Mouse (Mus musculus) kidney, embryonic 14.5 days (tissue): ENCODE data around the gene Car6. TPM values are rescaled to one million over a fixed set of nuclear protein-coding genes. Genes with fewer than 3 reads are reported as not detected.

ENCODE experiments used
- ATAC-seq: fragments of 200-750 bp; cut with Nextera tagmentation; 2 replicates; pipeline ENCODE4 v1.8.0; 2017; ENCODE audit warnings: moderate number of reproducible peaks, mild to moderate bottlenecking, moderate TSS enrichment, moderate library complexity; ENCODE audit not compliant: low FRiP score, low TSS enrichment
- H3K27ac ChIP-seq: fragments of 300-500 bp; sonication (generic); 2 replicates; pipeline ENCODE4 v1.5.1; 2014; ENCODE audit warnings: low read depth, mild to moderate bottlenecking, low read length, moderate library complexity, mixed read lengths
- H3K27me3 ChIP-seq: fragments of 300-500 bp; sonication (generic); 2 replicates; pipeline ENCODE4 v1.6.1; 2014; ENCODE audit warnings: mild to moderate bottlenecking, low read length; ENCODE audit not compliant: control insufficient read depth, insufficient read depth
- H3K36me3 ChIP-seq: fragments of 300-500 bp; sonication (generic); 2 replicates; pipeline ENCODE4 v1.6.1; 2014; ENCODE audit warnings: low read length, mixed read lengths; ENCODE audit not compliant: control insufficient read depth, insufficient read depth
- H3K4me1 ChIP-seq: fragments of 300-500 bp; sonication (generic); 2 replicates; pipeline ENCODE4 v1.6.1; 2014; ENCODE audit warnings: low read length, mixed read lengths; ENCODE audit not compliant: control insufficient read depth, insufficient read depth
- H3K4me2 ChIP-seq: fragments of 300-500 bp; sonication (generic); replicated peaks from 2 replicates; pipeline ENCODE4 v1.6.1; 2014; ENCODE audit warnings: low read depth, mild to moderate bottlenecking, low read length
- H3K4me3 ChIP-seq: fragments of 300-500 bp; sonication (generic); 2 replicates; pipeline ENCODE4 v1.5.1; 2014; ENCODE audit warnings: mild to moderate bottlenecking, low read length
- H3K9ac ChIP-seq: fragments of 300-500 bp; sonication (generic); 2 replicates; pipeline ENCODE4 v1.6.1; 2014; ENCODE audit warnings: low read depth, mild to moderate bottlenecking, low read length, moderate library complexity
- H3K9me3 ChIP-seq: fragments of 300-500 bp; sonication (generic); 2 replicates; pipeline ENCODE4 v1.6.1; 2016; ENCODE audit warnings: low read length; ENCODE audit not compliant: control insufficient read depth
- WGBS: fragments of 180-500 bp; shearing (Covaris S2); extraction: QIAGEN DNeasy Blood & Tissue Kit; methylation state at CpG from one replicate; pipeline ENCODE4 v1.1.7; 2014; 5-methylcytosine and 5-hydroxymethylcytosine counted together
- polyA plus RNA-seq: library from polyadenylated mRNA; unstranded; fragments of >200 nt; fragmentation: Nextera tagmentation; extraction: Ambion mirVana; gene quantifications from 2 replicates; pipeline ENCODE4 v1.2.1, GENCODE M21; 2014

Gene Car6
- polyA plus RNA-seq, 1 experiment from 2014 or later, result not detected

DNA sequence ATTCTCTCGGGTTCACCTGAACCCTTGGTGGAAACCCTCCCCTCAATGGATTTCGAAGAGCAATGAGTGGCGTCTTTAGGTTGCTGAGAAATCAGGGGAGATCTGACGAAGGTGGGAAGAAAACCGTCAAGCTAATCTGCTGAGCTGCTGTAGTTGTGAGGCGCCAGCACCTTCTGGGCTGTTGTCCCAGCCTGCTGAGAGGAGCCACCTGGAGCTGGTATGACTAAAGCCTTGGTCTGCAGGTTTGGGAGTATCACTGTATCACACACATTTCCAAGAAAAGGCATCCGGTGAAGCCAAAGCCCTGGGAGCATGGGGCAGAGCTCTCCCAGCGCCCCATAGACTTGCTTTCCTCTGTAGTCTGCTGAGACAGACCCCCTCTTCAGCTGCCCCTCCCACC lies 30.7 kb upstream of the Car6 start:
- peaks cover 29% of the 10 kb centered on the region for H3K4me1 ChIP-seq
- 44% methylated on average over 8 of the region's 8 CpGs for WGBS
- no peak for ATAC-seq

DNA sequence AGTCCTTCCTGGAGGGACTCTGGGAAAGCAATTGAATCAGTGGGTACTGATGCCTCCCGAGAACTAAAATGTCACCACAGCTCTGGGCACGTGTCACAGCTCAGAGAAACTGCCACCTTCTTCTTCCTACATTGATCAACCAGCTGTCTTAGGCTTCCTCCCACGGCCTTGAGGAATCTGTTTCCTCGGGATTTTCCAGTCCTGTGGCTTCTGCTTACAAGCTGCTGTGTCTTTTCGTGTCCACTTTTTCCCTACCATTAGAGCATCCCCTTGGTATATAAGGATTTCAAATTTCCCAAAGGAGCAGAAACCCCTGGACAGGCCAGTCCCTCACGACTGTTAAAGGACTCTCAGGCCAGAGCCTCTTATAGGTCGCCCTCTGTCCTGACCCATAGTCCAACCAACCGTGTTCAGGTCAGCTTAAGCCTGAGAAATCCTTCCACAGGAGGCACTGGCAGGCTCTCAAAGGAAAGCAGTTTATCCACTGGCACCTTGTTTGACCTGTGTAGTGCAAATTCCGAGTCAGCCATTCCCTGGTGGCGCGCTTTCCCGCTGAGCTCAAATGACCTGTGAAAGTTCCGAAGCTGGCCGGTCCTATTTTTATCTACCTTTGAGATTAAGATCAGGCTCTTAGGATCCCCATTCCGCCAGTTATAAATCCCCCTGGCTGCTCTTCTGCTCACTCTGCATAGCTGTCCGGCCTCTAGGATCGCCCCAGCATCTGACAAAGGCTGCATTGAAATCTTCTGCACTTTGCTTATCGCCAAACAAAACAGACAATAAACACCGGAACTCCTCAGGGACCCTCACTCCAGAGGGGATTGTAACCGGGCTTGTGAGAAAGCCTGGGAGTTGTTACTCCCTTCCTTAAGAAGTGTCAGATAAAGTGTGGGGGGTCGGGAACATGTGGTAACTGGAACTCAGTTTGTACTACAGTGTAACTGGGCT lies 29.6 kb upstream of the Car6 start:
- Histone ChIP-seq H3K4me3 (no peak overlapping the region), H3K27ac (peak overlapping the region; percentile 10; the same call in 1 of the 2 replicates), H3K9ac (no peak overlapping the region; the same call in 1 of the 2 replicates), H3K27me3 (no peaks in the 10 kb centered on the region), H3K9me3 (no peaks in the 10 kb centered on the region), H3K4me1 (peaks cover 24% of the 10 kb centered on the region), H3K36me3 (no peaks in the 10 kb centered on the region), H3K4me2 (no peak overlapping the region)
- WGBS, result 7% methylated on average over 21 of the region's 21 CpGs
- no peak for ATAC-seq

More for the DNA sequence above, 30.7 kb upstream of the Car6 start:
- Histone ChIP-seq H3K9ac (no peak overlapping the region), H3K9me3 (no peaks in the 10 kb centered on the region), H3K4me2 (no peak overlapping the region), H3K4me3 (no peak overlapping the region), H3K27ac (no peak overlapping the region), H3K27me3 (no peaks in the 10 kb centered on the region), H3K36me3 (no peaks in the 10 kb centered on the region)

DNA sequence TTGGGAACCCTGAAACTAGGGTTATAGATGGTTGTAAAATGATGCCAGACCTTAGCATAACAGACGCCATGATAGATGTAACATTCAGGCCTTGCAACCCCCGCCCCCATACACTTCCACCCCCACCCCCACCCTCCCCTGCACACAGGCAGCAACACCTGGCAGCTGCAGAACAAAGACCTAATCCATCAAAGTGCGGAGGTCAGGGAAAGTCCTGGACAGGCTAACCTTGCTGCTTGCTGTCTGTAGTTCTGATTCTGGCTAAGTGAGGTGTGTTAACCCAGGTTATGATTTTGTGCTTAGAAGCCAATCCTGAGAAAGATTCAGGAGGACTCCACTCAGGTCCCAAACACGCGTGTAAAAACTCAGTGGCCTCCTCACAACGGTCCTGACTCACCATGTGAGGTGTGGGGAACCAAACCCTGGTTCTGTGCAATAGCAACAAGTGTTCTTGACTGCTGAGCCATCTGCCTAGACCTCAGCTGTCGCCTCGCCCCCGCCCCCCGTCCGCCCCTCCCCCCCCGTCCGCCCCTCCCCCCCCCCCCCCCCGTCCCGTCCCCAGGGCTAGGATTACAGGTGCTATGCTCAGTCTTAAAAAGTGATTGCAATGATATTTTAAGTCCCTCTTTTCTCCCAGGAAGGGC lies 28.7 kb upstream of the Car6 start:
- no peak overlapping the region for H3K9ac ChIP-seq
- peak overlapping the region; percentile 10; the same call in 1 of the 2 replicates for H3K27ac ChIP-seq
- H3K36me3 ChIP-seq, result no peaks in the 10 kb centered on the region
- H3K4me2 ChIP-seq, result no peak overlapping the region
- 0 out of 2 replicates have a peak, but pooled peaks have one; percentile 22 for ATAC-seq
- H3K4me3 ChIP-seq, result no peak overlapping the region
- H3K4me1 ChIP-seq, result peaks cover 24% of the 10 kb centered on the region
- WGBS, result 29% methylated on average over 8 of the region's 15 CpGs
- no peaks in the 10 kb centered on the region for H3K27me3 ChIP-seq
- no peaks in the 10 kb centered on the region for H3K9me3 ChIP-seq

DNA sequence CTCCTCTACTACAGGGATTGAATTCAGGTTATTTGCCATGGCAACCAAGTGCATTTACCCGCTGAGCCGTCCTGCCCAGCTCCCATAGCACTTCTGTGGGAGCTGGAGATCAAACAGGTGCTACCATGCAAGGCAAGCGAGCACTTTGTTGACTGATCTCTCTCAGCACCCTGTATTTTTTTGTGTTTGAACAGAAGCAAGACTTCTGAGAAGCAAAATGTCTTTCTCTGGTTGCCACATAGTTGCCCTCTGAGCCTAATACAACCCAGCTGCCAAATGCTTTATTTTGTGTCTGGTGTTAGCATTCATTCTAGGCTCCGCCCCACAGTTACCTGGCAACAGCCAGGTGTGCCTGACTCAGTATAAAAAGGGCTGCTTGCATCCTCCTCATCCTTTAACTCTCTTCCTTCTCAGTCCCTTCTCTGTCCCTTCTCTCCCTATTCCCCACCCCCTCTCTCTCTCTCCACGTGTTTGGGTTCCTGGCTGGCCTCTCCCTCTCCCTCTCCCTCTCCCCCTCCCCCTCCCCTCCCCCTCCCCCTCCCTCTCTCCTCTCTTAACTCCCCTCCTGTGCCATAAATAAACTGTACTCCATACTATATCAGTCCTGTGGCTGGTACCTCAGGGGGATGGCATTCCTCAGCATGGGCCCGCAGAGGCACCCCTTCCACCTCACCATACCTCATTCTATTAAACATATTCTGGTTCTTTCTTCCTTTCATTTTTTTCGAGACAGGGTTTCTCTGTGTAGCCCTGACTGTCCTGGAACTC lies 27.6 kb upstream of the Car6 start:
- H3K4me3 ChIP-seq, result no peak overlapping the region
- ATAC-seq, result no peak
- H3K4me1 ChIP-seq, result peaks cover 24% of the 10 kb centered on the region
- no peak overlapping the region for H3K9ac ChIP-seq
- H3K27ac ChIP-seq, result no peak overlapping the region
- H3K27me3 ChIP-seq, result no peaks in the 10 kb centered on the region
- 47% methylated on average over 7 of the region's 7 CpGs for WGBS
- H3K9me3 ChIP-seq, result no peaks in the 10 kb centered on the region
- no peaks in the 10 kb centered on the region for H3K36me3 ChIP-seq
- no peak overlapping the region for H3K4me2 ChIP-seq

DNA sequence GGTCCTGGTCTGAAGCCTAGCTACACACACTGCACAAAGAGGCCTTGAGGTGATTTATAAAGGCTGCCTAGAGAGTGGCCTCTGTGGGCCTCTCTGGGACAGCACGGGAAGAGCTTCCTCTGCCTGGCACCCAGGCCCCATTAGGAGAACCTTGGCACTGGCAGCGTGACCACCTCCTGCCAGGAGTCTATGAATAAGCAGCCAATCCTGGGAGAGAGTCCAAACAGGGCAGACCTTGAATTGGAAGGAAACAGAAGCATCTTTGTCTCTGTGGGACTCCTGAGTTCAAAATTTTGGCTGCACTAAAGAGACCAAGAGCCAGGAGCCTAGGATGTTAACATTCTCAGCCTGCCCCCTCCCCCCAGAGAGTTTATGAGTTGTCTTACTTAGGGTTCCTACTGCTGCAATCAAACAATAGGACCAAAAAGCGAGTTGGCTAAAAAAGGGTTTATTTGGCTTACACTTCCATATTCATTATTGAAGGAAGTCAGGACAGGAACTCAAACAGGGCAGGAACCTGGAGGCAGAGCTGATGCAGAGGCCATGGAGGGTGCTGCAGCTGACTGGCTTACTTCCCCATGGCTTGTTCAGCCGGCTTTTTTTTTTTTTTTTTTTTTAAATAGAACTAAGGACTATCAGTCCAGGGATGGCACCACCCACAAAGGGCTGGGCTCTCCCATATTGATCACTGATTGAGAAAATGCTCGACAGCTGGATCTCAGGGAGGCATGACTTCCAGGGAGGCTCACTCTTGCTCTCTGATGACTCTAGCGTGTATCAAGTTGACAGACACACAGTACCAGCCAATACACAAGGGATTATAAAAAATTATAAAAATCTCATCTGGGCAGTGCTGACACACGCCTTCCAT lies 25.9 kb upstream of the Car6 start:
- Histone ChIP-seq H3K9me3 (no peaks in the 10 kb centered on the region), H3K4me3 (no peak overlapping the region), H3K27ac (no peak overlapping the region), H3K27me3 (no peaks in the 10 kb centered on the region), H3K9ac (no peak overlapping the region), H3K4me2 (no peak overlapping the region), H3K36me3 (no peaks in the 10 kb centered on the region), H3K4me1 (peaks cover 22% of the 10 kb centered on the region)
- ATAC-seq, result no peak
- 60% methylated on average over 7 of the region's 7 CpGs for WGBS

DNA sequence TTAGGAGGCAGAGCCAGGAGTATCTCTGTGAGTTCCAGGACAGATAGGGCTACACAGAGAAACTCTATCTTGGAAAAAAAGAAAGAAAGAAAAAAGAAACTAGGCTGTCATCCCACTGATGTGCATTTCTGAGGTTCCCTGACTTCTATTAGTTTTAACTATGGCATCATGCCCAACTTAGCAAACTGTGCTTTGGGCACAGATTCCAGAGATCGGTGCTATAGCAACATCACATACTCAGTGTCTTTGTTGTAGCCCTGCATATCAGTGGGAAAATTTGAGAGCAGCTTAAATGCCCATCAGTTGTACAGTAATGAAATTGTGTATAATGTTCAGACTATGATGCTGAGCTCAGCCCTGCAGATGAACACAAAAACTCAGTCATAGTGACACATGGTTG lies 24.6 kb upstream of the Car6 start:
- Histone ChIP-seq H3K9ac (no peak overlapping the region), H3K27ac (no peak overlapping the region), H3K27me3 (no peaks in the 10 kb centered on the region), H3K4me1 (peaks cover 8% of the 10 kb centered on the region; the same call in 1 of the 2 replicates), H3K36me3 (no peaks in the 10 kb centered on the region), H3K4me3 (no peak overlapping the region), H3K9me3 (no peaks in the 10 kb centered on the region), H3K4me2 (no peak overlapping the region)
- 92% methylated on average over 1 of the region's 1 CpGs for WGBS
- ATAC-seq, result no peak

DNA sequence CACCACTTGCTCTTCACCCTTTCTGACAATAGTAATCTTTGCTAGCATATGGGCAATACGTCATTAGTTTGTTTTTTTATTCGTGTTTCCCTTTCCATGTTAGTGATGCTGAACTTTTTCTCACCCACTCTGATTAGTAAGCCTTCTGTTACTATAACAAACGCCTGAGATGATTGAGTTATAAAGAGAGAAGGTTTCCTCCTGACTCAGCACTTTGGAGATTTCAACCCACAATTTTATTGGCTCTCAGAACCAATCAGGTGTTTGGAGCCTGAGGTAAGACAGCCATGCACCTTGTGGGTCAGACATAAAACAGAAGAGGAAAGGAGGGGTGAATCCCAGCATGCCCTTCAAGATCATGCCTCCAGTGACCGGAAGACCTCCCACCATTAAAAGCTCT lies 22.7 kb upstream of the Car6 start:
- no peak overlapping the region for H3K4me2 ChIP-seq
- H3K36me3 ChIP-seq, result no peaks in the 10 kb centered on the region
- ATAC-seq, result no peak
- no peaks in the 10 kb centered on the region for H3K27me3 ChIP-seq
- H3K27ac ChIP-seq, result no peak overlapping the region
- no peak overlapping the region for H3K9ac ChIP-seq
- H3K4me1 ChIP-seq, result no peaks in the 10 kb centered on the region
- H3K9me3 ChIP-seq, result no peaks in the 10 kb centered on the region
- H3K4me3 ChIP-seq, result no peak overlapping the region
- WGBS, result 88% methylated on average over 4 of the region's 4 CpGs

DNA sequence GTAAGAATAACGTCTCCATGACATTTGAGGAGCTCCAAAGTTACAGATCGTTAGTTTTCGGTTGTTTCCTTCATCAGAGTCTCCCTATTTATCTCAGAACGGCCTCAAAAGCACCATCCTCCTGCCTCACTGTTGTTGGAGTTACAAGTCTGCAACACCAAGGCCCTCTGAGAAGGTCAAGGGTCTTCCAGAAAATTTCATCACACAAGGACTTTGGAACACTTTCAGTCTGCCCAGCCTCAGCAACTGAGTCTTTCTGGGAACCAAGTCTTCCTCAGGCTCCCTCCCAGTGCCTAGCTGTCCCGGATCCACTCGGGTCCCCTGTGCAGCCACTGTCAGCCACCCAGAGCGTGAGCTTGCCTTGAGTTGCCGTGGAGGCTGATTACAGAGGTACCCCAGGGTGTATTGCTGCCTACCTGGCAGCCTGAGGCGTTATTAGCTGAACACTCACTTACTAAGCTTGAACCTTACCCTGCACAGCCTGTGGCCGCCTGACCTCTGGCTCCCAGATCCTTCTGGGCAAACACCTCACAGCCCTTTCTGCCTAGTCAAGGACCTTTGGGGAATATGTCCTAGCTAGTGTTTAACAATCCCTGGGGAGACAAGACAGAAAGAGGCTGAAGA lies 20.0 kb upstream of the Car6 start:
- H3K36me3 ChIP-seq, result no peaks in the 10 kb centered on the region
- H3K4me3 ChIP-seq, result no peak overlapping the region
- ATAC-seq, result no peak
- H3K9me3 ChIP-seq, result no peaks in the 10 kb centered on the region
- 42% methylated on average over 10 of the region's 10 CpGs for WGBS
- H3K27ac ChIP-seq, result no peak overlapping the region
- no peaks in the 10 kb centered on the region for H3K4me1 ChIP-seq
- no peaks in the 10 kb centered on the region for H3K27me3 ChIP-seq
- no peak overlapping the region for H3K9ac ChIP-seq
- H3K4me2 ChIP-seq, result peak overlapping the region; percentile 21
